Mouse (Mus musculus): ENCODE measurements around the gene Faap100. TPM values are rescaled to one million over a fixed set of nuclear protein-coding genes. Genes with fewer than 3 reads are reported as not detected.

The Faap100 gene
- polyA plus RNA-seq, 1 experiment: 13.1 TPM

- Histone ChIP-seq H3K27ac (ENCODE audit: insufficient read depth, low read depth, low read length) (no peak within 1 kb of the TSS), H3K4me1 (ENCODE audit: control insufficient read depth, insufficient read depth, low read length) (peaks cover 34% of the 10 kb centered on the region), H3K4me3 (ENCODE audit: insufficient read depth, low read length) (no peak within 1 kb of the TSS)
- no peak for TF ChIP-seq POLR2A (IDR thresholded peaks at IDR 0.05; ENCODE audit: borderline replicate concordance, low read depth, low read length)
These were observed 17.3 kb downstream of the Faap100 start, which contains the start of gene Fscn2 for GRCm38 (mm10) chr11:120361295-120361694. Fscn2 (plus strand) TSS chr11:120361534.

- H3K4me1 ChIP-seq (ENCODE audit: control insufficient read depth, insufficient read depth, low read length): peaks cover 30% of the 10 kb centered on the region
- no peak overlapping the region for H3K27ac ChIP-seq (ENCODE audit: insufficient read depth, low read depth, low read length)
- TF ChIP-seq CTCF (IDR thresholded peaks at IDR 0.05; ENCODE audit: low read depth, low read length): no peak
- no peak for TF ChIP-seq POLR2A (IDR thresholded peaks at IDR 0.05; ENCODE audit: borderline replicate concordance, low read depth, low read length)
- no peak overlapping the region for H3K4me3 ChIP-seq (ENCODE audit: insufficient read depth, low read length)
These were observed 17.8 kb downstream of the Faap100 start for GRCm38 (mm10) chr11:120360755-120361154.

GRCm38 (mm10) chr11:120360062-120360461 is 18.5 kb downstream of the Faap100 start:
- Histone ChIP-seq H3K4me1 (ENCODE audit: control insufficient read depth, insufficient read depth, low read length) (peaks cover 32% of the 10 kb centered on the region), H3K27ac (ENCODE audit: insufficient read depth, low read depth, low read length) (no peak overlapping the region), H3K4me3 (ENCODE audit: insufficient read depth, low read length) (no peak overlapping the region)
- TF ChIP-seq POLR2A (IDR thresholded peaks at IDR 0.05; ENCODE audit: borderline replicate concordance, low read depth, low read length) (no peak), CTCF (IDR thresholded peaks at IDR 0.05; ENCODE audit: low read depth, low read length) (no peak)

GRCm38 (mm10) chr11:120359391-120359790 is 19.2 kb downstream of the Faap100 start:
- H3K27ac ChIP-seq (ENCODE audit: insufficient read depth, low read depth, low read length): no peak overlapping the region
- no peak overlapping the region for H3K4me3 ChIP-seq (ENCODE audit: insufficient read depth, low read length)
- peaks cover 39% of the 10 kb centered on the region for H3K4me1 ChIP-seq (ENCODE audit: control insufficient read depth, insufficient read depth, low read length)
- TF ChIP-seq POLR2A (IDR thresholded peaks at IDR 0.05; ENCODE audit: borderline replicate concordance, low read depth, low read length) (no peak), CTCF (IDR thresholded peaks at IDR 0.05; ENCODE audit: low read depth, low read length) (no peak)

GRCm38 (mm10) chr11:120357791-120358401 is 20.7 kb downstream of the Faap100 start:
- Histone ChIP-seq H3K27ac (ENCODE audit: insufficient read depth, low read depth, low read length) (no peak overlapping the region; the same call in 1 of the 2 replicates), H3K4me1 (ENCODE audit: control insufficient read depth, insufficient read depth, low read length) (peaks cover 49% of the 10 kb centered on the region), H3K4me3 (ENCODE audit: insufficient read depth, low read length) (no peak overlapping the region)
- TF ChIP-seq CTCF (IDR thresholded peaks at IDR 0.05; ENCODE audit: low read depth, low read length) (no peak), POLR2A (IDR thresholded peaks at IDR 0.05; ENCODE audit: borderline replicate concordance, low read depth, low read length) (no peak)

- no peak overlapping the region for H3K27ac ChIP-seq (ENCODE audit: insufficient read depth, low read depth, low read length)
- TF ChIP-seq POLR2A (IDR thresholded peaks at IDR 0.05; ENCODE audit: borderline replicate concordance, low read depth, low read length) (no peak), CTCF (IDR thresholded peaks at IDR 0.05; ENCODE audit: low read depth, low read length) (0 out of 2 replicates have a peak, but pooled peaks have one; percentile 6)
- peaks cover 58% of the 10 kb centered on the region for H3K4me1 ChIP-seq (ENCODE audit: control insufficient read depth, insufficient read depth, low read length)
- H3K4me3 ChIP-seq (ENCODE audit: insufficient read depth, low read length): no peak overlapping the region
These were observed 21.7 kb downstream of the Faap100 start for GRCm38 (mm10) chr11:120356900-120357299.

- Histone ChIP-seq H3K27ac (ENCODE audit: insufficient read depth, low read depth, low read length) (no peak overlapping the region), H3K4me1 (ENCODE audit: control insufficient read depth, insufficient read depth, low read length) (peaks cover 64% of the 10 kb centered on the region)
These were observed 22.2 kb downstream of the Faap100 start for GRCm38 (mm10) chr11:120356319-120356840.

GRCm38 (mm10) chr11:120355277-120356039 is 23.1 kb downstream of the Faap100 start:
- TF ChIP-seq POLR2A (IDR thresholded peaks at IDR 0.05; ENCODE audit: borderline replicate concordance, low read depth, low read length) (no peak), CTCF (IDR thresholded peaks at IDR 0.05; ENCODE audit: low read depth, low read length) (no peak)
- no peak overlapping the region for H3K4me3 ChIP-seq (ENCODE audit: insufficient read depth, low read length)
- no peak overlapping the region for H3K27ac ChIP-seq (ENCODE audit: insufficient read depth, low read depth, low read length)
- H3K4me1 ChIP-seq (ENCODE audit: control insufficient read depth, insufficient read depth, low read length): peaks cover 72% of the 10 kb centered on the region

More at GRCm38 (mm10) chr11:120356319-120356840, 22.2 kb downstream of the Faap100 start:
- H3K4me3 ChIP-seq (ENCODE audit: insufficient read depth, low read length): no peak overlapping the region
- TF ChIP-seq POLR2A (IDR thresholded peaks at IDR 0.05; ENCODE audit: borderline replicate concordance, low read depth, low read length) (no peak), CTCF (IDR thresholded peaks at IDR 0.05; ENCODE audit: low read depth, low read length) (no peak)

GRCm38 (mm10) chr11:120354304-120355276 is 24.0 kb downstream of the Faap100 start:
- Histone ChIP-seq H3K27ac (ENCODE audit: insufficient read depth, low read depth, low read length) (no peak overlapping the region), H3K4me1 (ENCODE audit: control insufficient read depth, insufficient read depth, low read length) (peaks cover 64% of the 10 kb centered on the region), H3K4me3 (ENCODE audit: insufficient read depth, low read length) (no peak overlapping the region)

More at GRCm38 (mm10) chr11:120354304-120355276, 24.0 kb downstream of the Faap100 start:
- no peak for TF ChIP-seq CTCF (IDR thresholded peaks at IDR 0.05; ENCODE audit: low read depth, low read length)
- no peak for TF ChIP-seq POLR2A (IDR thresholded peaks at IDR 0.05; ENCODE audit: borderline replicate concordance, low read depth, low read length)

All from bone marrow macrophage, adult 2 months (primary cell).